Comparison of ENCODE assay signal across 15 mouse cellular contexts in genomic region chr11:57701193-57701925, GRCm38 (mm10). TPM values are rescaled to one million over a fixed set of nuclear protein-coding genes. Genes with fewer than 3 reads are reported as not detected.
DNase-seq lines count a peak whose midpoint lies in the region; ATAC-seq and TF ChIP-seq lines count a peak whose summit lies in the region.
"Had no signal": no experiment of that assay in that cellular context is flagged by ENCODE, and none has a peak within 500 bp of the region (broad histone marks: within the 10 kb centered on the region; RNA-seq: fewer than 3 reads in every experiment).

No protein-coding gene starts in this region.

- H3K4me2 ChIP-seq in hindbrain, embryonic 13.5 days, result no peak overlapping the region
- H3K4me2 ChIP-seq in hindbrain, embryonic 12.5 days (replicated peaks), result no peak overlapping the region
- H3K4me2 ChIP-seq in stomach, postnatal 0 days (replicated peaks; ENCODE audit: low read depth), result no peak overlapping the region
- H3K4me2 ChIP-seq: embryonic facial prominence, embryonic 13.5 days; liver, embryonic 15.5 days had no signal

- no peak overlapping the region for H3K9ac ChIP-seq in hindbrain, embryonic 13.5 days
- H3K9ac ChIP-seq in hindbrain, embryonic 12.5 days, result no peak overlapping the region
- H3K9ac ChIP-seq in stomach, postnatal 0 days (ENCODE audit: low read length), result no peak overlapping the region
- H3K9ac ChIP-seq: embryonic facial prominence, embryonic 13.5 days; liver, embryonic 15.5 days had no signal

- peak; percentile 21 for DNase-seq in right cerebral cortex, adult 18-20 months
- DNase-seq in right cerebral cortex, postnatal 25 days, result no peak
- DNase-seq in kidney, adult 8-10 months, result peak; percentile 32 to 37
- DNase-seq in stomach, postnatal 0 days (ENCODE audit: low spot score), result peak; percentile 38
- DNase-seq in MN1 (ENCODE audit: low spot score), result no peak
- DNase-seq: adrenal gland, postnatal 25 days; cerebellum, adult 8-10 months; heart, adult 2 months; thymus, postnatal 14 days had no signal

- WGBS in hindbrain, embryonic 13.5 days, result 72% methylated on average over 11 of the region's 11 CpGs
- WGBS in hindbrain, embryonic 12.5 days, result 70% methylated on average over 11 of the region's 11 CpGs
- WGBS in stomach, postnatal 0 days, result 63% methylated on average over 11 of the region's 11 CpGs

- no peak for TF ChIP-seq CTCF in stomach, postnatal 0 days (IDR thresholded peaks at IDR 0.05; ENCODE audit: low read depth)

- no peak for TF ChIP-seq EP300 in stomach, postnatal 0 days (optimal IDR thresholded peaks at IDR 0.05)

- peaks cover 4% of the 10 kb centered on the region; the same call in 1 of the 2 replicates for H3K36me3 ChIP-seq in hindbrain, embryonic 13.5 days
- 0 out of 2 replicates have a peak, but pooled peaks cover 3% of the 10 kb centered on the region for H3K36me3 ChIP-seq in hindbrain, embryonic 12.5 days
- H3K36me3 ChIP-seq in stomach, postnatal 0 days (ENCODE audit: control insufficient read depth, insufficient read depth, low read length), result no peaks in the 10 kb centered on the region

- H3K4me1 ChIP-seq in hindbrain, embryonic 13.5 days (replicated peaks), result peaks cover 26% of the 10 kb centered on the region
- peaks cover 24% of the 10 kb centered on the region for H3K4me1 ChIP-seq in hindbrain, embryonic 12.5 days
- no peaks in the 10 kb centered on the region; the same call in 1 of the 2 replicates for H3K4me1 ChIP-seq in stomach, postnatal 0 days (replicated peaks; ENCODE audit: control insufficient read depth, insufficient read depth)

- H3K9me3 ChIP-seq in hindbrain, embryonic 13.5 days, result no peaks in the 10 kb centered on the region
- H3K9me3 ChIP-seq in hindbrain, embryonic 12.5 days (replicated peaks), result 0 out of 2 replicates have a peak, but pooled peaks cover 6% of the 10 kb centered on the region
- H3K9me3 ChIP-seq in stomach, postnatal 0 days (ENCODE audit: control insufficient read depth, low read length), result 0 out of 2 replicates have a peak, but pooled peaks cover 4% of the 10 kb centered on the region
- H3K9me3 ChIP-seq: liver, embryonic 15.5 days had no signal

- H3K27ac ChIP-seq in hindbrain, embryonic 13.5 days, result peak overlapping the region; percentile 55; the same call in 1 of the 2 replicates
- no peak overlapping the region; the same call in 1 of the 2 replicates for H3K27ac ChIP-seq in hindbrain, embryonic 12.5 days
- peak overlapping the region; percentile 30; the same call in 1 of the 2 replicates for H3K27ac ChIP-seq in stomach, postnatal 0 days (replicated peaks)
- H3K27ac ChIP-seq: embryonic facial prominence, embryonic 13.5 days; heart, adult 2 months; liver, embryonic 15.5 days; macrophage had no signal

- peak; percentile 47 for ATAC-seq in hindbrain, embryonic 13.5 days (ENCODE audit: low FRiP score)
- ATAC-seq in hindbrain, embryonic 12.5 days (ENCODE audit: low FRiP score), result no peak
- 0 out of 2 replicates have a peak, but pooled peaks have one; percentile 50 for ATAC-seq in stomach, postnatal 0 days (ENCODE audit: low FRiP score, low TSS enrichment)
- ATAC-seq in megakaryocyte-erythroid progenitor cell, adult 5-6 weeks (replicated peaks; ENCODE audit: low FRiP score, low TSS enrichment, poor library complexity, severe bottlenecking), result no peak

- no peak overlapping the region for H3K4me3 ChIP-seq in hindbrain, embryonic 13.5 days
- no peak overlapping the region for H3K4me3 ChIP-seq in hindbrain, embryonic 12.5 days
- H3K4me3 ChIP-seq in stomach, postnatal 0 days (ENCODE audit: low read depth, low read length), result no peak overlapping the region
- H3K4me3 ChIP-seq: embryonic facial prominence, embryonic 13.5 days; heart, adult 2 months; liver, embryonic 15.5 days had no signal

- peaks cover 10% of the 10 kb centered on the region; the same call in 1 of the 2 replicates for H3K27me3 ChIP-seq in hindbrain, embryonic 13.5 days
- peaks cover 3% of the 10 kb centered on the region; the same call in 1 of the 2 replicates for H3K27me3 ChIP-seq in hindbrain, embryonic 12.5 days
- H3K27me3 ChIP-seq in stomach, postnatal 0 days (ENCODE audit: control insufficient read depth, insufficient read depth, low read length), result no peaks in the 10 kb centered on the region
- H3K27me3 ChIP-seq: embryonic facial prominence, embryonic 13.5 days; liver, embryonic 15.5 days had no signal

RNA-seq across cellular contexts. Expression of gene Galnt10, which starts 56.1 kb away (rescaled TPM):
- 12.1 and 12.2 TPM in 2 replicates for polyA plus RNA-seq in hindbrain, embryonic 13.5 days (2015; fragmentation: Nextera tagmentation; extraction: Ambion mirVana)
- polyA plus RNA-seq in hindbrain, embryonic 12.5 days (2016; fragmentation: Nextera tagmentation; extraction: Ambion mirVana), result 31.1 and 31.4 TPM in 2 replicates
- 8.8 and 9.6 TPM in 2 replicates for polyA plus RNA-seq in stomach, postnatal 0 days (2015; fragmentation: Nextera tagmentation; extraction: Ambion mirVana)
- 12.3 and 15.4 TPM in 2 replicates for total RNA-seq in megakaryocyte-erythroid progenitor cell, adult 5-6 weeks (2014; fragmentation: Nextera tagmentation)
- 11.1 and 14.3 TPM in 2 replicates for total RNA-seq in megakaryocyte-erythroid progenitor cell, adult 5-6 weeks (2017)

Comparison
In these comparisons a context has a peak if more than half of its experiments do, and no peak if none do; other contexts are left out.
1. ATAC-seq: peak in hindbrain, embryonic 13.5 days (single experiment) and stomach, postnatal 0 days (single experiment); none in hindbrain, embryonic 12.5 days (single experiment) and megakaryocyte-erythroid progenitor cell, adult 5-6 weeks (single experiment).
2. DNase-seq: peak in right cerebral cortex, adult 18-20 months (single experiment), kidney, adult 8-10 months (2 of 2) and stomach, postnatal 0 days (single experiment); none in right cerebral cortex, postnatal 25 days (single experiment) and MN1 (single experiment).